Mouse (Mus musculus): ENCODE measurements at regions not wholly inside any gene's neighbourhood (a gene's known extent, or its start where the extent isn't known, plus 50 kb on each side); places are given as distances from the start of the nearest gene placed in this dataset.
A peak's percentile ranks its signal among the peaks of the same experiment; 100 is the strongest.

DNA sequence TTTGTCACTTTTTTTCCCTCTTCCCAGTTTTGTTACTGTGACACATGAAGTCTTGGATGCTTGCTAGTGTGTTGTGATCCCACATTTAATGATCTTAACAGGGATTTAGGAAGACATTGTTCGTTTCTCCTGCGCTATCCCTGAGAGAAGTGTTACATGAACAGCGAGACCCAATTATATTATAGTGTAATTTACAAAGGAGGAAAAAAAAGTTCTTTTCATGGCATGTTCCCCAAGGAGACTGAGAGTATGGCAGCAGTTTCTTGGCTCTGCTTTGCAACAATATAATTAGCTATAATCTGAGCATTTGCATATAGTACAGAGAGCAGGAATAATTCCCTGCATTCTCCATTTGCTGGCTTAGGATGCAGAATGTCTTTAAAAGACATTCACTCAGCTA is 168.6 kb downstream of the Insc start:
- ATAC-seq (replicated peaks) = peak; percentile 35
- WGBS = 6% methylated on average over 3 of the region's 3 CpGs

DNA sequence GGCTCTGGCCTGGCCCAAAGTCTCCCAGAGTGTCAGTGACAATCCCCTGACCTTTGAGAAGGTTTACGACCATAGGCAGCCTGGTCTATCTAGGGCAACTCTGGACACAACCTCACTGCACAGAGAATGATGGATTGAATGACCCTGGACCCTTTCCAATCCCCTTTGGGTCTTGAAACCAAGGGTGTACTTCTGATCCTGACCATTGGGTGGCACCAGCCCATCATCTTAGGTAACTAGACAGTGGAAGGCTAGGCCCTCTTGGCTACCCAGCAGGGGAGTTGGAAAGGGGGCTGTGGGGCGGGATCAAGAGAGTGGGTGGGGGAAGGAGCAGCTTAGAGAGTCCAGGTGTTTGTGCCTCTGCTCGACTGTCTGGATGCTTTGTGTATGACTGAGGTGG is 178.7 kb downstream of the Insc start:
- Histone ChIP-seq H3K4me2 (replicated peaks) (no peak overlapping the region), H3K27me3 (peaks cover 16% of the 10 kb centered on the region; the same call in 1 of the 2 replicates), H3K9ac (replicated peaks) (no peak overlapping the region), H3K36me3 (no peaks in the 10 kb centered on the region), H3K4me3 (no peak overlapping the region), H3K27ac (replicated peaks) (no peak overlapping the region), H3K9me3 (no peaks in the 10 kb centered on the region), H3K4me1 (no peaks in the 10 kb centered on the region)
- peak; percentile 66 for ATAC-seq (replicated peaks)
- WGBS = 6% methylated on average over 3 of the region's 3 CpGs

More for the DNA sequence above, 168.6 kb downstream of the Insc start:
- peaks cover 9% of the 10 kb centered on the region for H3K9me3 ChIP-seq
- H3K36me3 ChIP-seq = no peaks in the 10 kb centered on the region
- no peak overlapping the region for H3K27ac ChIP-seq (replicated peaks)
- H3K27me3 ChIP-seq = 0 out of 2 replicates have a peak, but pooled peaks cover 4% of the 10 kb centered on the region
- no peak overlapping the region for H3K9ac ChIP-seq (replicated peaks)
- no peak overlapping the region for H3K4me3 ChIP-seq
- peaks cover 13% of the 10 kb centered on the region; the same call in 1 of the 2 replicates for H3K4me1 ChIP-seq
- no peak overlapping the region for H3K4me2 ChIP-seq (replicated peaks)

DNA sequence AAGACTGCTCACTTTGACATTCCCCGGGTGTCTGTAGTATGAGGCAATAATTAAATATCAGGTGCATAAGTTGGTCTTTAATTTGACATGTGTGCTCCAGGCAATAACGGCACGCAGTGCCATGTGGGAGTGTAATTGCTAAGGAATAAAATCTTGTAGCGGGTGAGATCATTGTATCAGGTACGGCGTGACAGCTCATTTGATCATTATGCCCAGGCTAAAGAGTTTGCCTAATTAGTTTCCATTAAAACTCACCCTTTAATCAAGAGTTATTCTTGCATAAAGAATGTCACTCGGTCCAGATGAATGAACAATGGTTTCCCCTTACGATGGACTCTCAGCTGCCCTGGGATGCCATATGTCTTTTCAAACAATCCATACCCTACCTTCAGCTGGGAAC is 190.4 kb downstream of the Insc start:
- H3K27me3 ChIP-seq = no peaks in the 10 kb centered on the region
- no peaks in the 10 kb centered on the region for H3K9me3 ChIP-seq
- peaks cover 12% of the 10 kb centered on the region; the same call in 1 of the 2 replicates for H3K4me1 ChIP-seq
- WGBS = 18% methylated on average over 8 of the region's 8 CpGs
- no peak overlapping the region for H3K27ac ChIP-seq (replicated peaks)
- H3K4me2 ChIP-seq (replicated peaks) = no peak overlapping the region
- no peak overlapping the region for H3K4me3 ChIP-seq
- no peaks in the 10 kb centered on the region for H3K36me3 ChIP-seq
- ATAC-seq (replicated peaks) = peak; percentile 73
- no peak overlapping the region for H3K9ac ChIP-seq (replicated peaks)

DNA sequence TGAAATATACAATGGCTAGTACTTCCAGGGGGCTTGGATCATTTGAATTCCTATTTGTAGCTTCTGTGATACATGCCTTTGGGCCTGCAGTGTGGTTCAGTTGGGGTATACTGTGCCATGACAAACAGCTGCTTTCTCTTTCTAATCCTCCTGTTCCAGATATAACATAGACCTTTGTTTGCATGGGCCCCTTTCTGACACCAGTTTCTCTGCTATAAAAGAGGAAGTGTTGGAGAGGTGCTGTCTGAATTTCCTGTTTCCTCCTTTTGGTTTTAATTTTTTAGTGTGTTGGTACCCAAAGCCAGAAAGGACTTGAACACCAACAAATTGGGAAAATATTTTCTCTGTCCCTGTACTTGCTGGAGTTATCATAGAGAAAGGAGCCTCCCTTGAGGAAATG is 207.3 kb downstream of the Insc start:
- Histone ChIP-seq H3K4me2 (replicated peaks) (no peak overlapping the region), H3K4me3 (no peak overlapping the region)
- no peak for ATAC-seq (replicated peaks)

DNA sequence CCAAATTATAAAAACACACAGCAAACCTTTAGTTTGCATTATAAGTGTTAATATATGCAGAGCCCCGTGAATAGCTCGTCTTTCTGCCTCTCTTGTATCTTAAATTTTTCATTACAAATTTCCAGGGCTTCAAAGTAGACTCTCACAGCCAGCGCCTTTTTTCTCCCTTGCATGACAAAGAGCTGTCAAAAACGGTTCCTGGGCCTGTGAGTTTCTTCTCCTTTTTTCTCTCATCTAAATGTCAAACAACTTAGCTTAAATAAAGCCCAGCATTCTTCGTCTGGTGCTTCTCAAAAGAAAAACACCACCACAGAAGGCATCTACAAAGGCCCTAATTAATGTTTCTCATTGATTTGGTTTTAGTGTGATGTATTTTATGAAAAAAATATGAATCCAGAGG is 219.7 kb downstream of the Insc start:
- H3K4me2 ChIP-seq (replicated peaks) = no peak overlapping the region
- no peaks in the 10 kb centered on the region for H3K9me3 ChIP-seq
- H3K36me3 ChIP-seq = no peaks in the 10 kb centered on the region
- 0 out of 2 replicates have a peak, but pooled peaks cover 6% of the 10 kb centered on the region for H3K27me3 ChIP-seq
- H3K27ac ChIP-seq (replicated peaks) = no peak overlapping the region
- H3K4me1 ChIP-seq = no peaks in the 10 kb centered on the region
- no peak overlapping the region for H3K4me3 ChIP-seq
- no peak overlapping the region for H3K9ac ChIP-seq (replicated peaks)
- 33% methylated on average over 5 of the region's 5 CpGs for WGBS
- ATAC-seq (replicated peaks) = no peak

More for the DNA sequence above, 207.3 kb downstream of the Insc start:
- Histone ChIP-seq H3K27ac (replicated peaks) (no peak overlapping the region), H3K36me3 (no peaks in the 10 kb centered on the region), H3K27me3 (no peaks in the 10 kb centered on the region), H3K4me1 (no peaks in the 10 kb centered on the region), H3K9me3 (no peaks in the 10 kb centered on the region), H3K9ac (replicated peaks) (no peak overlapping the region)

DNA sequence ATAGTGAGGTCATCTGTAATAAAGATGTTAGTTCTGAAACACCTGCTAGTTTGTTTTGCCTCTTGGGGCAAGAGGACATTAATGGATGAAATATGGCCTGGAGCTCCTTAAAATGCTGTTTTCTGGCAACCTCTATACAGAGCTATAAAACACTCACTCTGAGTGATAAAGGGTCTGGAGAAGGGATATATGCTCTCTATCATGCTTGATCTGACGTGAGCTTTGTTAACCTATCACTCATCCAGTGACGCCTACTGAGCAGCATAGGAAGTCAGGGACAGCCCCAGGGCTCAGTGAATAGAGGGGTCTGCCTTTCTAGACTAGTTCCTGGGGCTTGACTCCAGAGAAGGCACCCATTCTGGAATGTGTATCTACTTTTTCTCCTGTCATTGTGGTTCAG is 222.4 kb downstream of the Insc start:
- no peak overlapping the region for H3K4me2 ChIP-seq (replicated peaks)
- no peaks in the 10 kb centered on the region for H3K36me3 ChIP-seq
- no peak overlapping the region for H3K4me3 ChIP-seq
- 0 out of 2 replicates have a peak, but pooled peaks cover 12% of the 10 kb centered on the region for H3K27me3 ChIP-seq
- no peaks in the 10 kb centered on the region for H3K9me3 ChIP-seq
- no peak overlapping the region for H3K27ac ChIP-seq (replicated peaks)
- WGBS = 66% methylated on average over 2 of the region's 2 CpGs
- ATAC-seq (replicated peaks) = no peak
- H3K4me1 ChIP-seq = no peaks in the 10 kb centered on the region
- no peak overlapping the region for H3K9ac ChIP-seq (replicated peaks)

DNA sequence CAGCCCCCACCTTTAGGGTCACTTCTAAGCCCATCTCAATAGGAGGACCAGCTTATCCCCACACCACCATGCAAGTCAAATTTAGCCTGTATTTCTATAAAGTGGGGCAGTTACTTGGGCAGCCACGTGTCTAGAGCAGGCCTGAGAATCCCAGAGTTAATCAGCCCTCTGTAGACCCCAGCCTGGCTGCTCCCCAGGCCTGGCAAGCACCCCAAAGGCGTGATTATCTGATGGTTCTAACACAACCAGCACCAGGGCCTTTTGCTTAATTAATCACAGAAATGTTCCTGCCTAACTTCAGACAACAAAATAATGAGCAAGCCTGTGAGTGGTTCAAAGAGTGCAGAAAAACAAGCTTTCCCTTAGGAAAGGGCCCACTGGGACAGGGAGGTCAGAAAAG is 243.0 kb downstream of the Insc start:
- no peak overlapping the region for H3K4me2 ChIP-seq (replicated peaks)
- H3K27me3 ChIP-seq = no peaks in the 10 kb centered on the region
- H3K9ac ChIP-seq (replicated peaks) = no peak overlapping the region
- 11% methylated on average over 2 of the region's 2 CpGs for WGBS
- ATAC-seq (replicated peaks) = no peak
- H3K9me3 ChIP-seq = no peaks in the 10 kb centered on the region
- no peaks in the 10 kb centered on the region; the same call in 1 of the 2 replicates for H3K4me1 ChIP-seq
- no peak overlapping the region for H3K27ac ChIP-seq (replicated peaks)
- H3K36me3 ChIP-seq = no peaks in the 10 kb centered on the region
- no peak overlapping the region for H3K4me3 ChIP-seq

DNA sequence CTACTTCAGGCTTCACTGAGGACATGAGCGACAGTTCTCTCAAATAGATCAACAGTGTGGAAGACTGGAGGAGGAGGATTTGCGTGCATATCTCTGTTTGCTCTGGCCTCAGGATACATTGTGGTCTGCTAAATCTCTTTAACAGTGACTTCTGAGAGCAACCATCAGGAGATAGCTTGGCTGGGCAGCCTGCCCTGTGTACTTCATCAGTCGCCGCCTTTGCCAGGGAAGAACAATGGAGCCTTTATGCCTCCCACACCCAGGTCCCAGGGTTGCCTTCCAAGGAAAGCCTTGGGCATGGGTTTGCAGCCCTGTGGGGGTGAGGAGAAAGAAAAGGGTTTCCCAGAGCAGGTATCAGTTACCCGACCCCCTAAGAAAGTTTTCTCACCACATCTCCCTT is 247.8 kb downstream of the Insc start:
- no peak for ATAC-seq (replicated peaks)
- H3K27ac ChIP-seq (replicated peaks) = no peak overlapping the region
- H3K27me3 ChIP-seq = no peaks in the 10 kb centered on the region
- WGBS = 47% methylated on average over 5 of the region's 5 CpGs
- H3K4me1 ChIP-seq = no peaks in the 10 kb centered on the region; the same call in 1 of the 2 replicates
- no peaks in the 10 kb centered on the region for H3K36me3 ChIP-seq
- no peak overlapping the region for H3K4me3 ChIP-seq
- H3K9ac ChIP-seq (replicated peaks) = no peak overlapping the region
- H3K4me2 ChIP-seq (replicated peaks) = no peak overlapping the region
- no peaks in the 10 kb centered on the region for H3K9me3 ChIP-seq

DNA sequence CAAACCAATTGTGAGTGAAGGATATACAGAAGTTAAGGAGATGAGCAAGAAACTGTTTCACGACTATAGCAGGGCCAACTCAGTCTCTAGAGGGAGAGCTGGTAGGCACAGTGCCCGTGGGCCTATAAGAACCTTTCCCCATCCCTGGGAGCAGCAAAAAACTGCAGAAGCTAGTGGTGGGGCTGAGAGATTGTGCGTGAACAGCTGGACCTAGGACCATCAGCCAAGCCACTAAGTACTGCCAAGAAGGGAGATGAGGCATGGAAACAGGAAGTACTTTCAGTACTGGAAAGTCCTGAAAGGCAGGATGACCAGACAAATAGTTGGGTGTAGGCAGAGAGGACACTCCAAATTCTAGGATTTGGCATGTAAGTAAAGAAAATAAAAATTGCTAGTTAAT is 248.9 kb downstream of the Insc start:
- WGBS = 89% methylated on average over 3 of the region's 3 CpGs
- H3K27me3 ChIP-seq = no peaks in the 10 kb centered on the region
- no peak overlapping the region for H3K4me2 ChIP-seq (replicated peaks)
- H3K36me3 ChIP-seq = no peaks in the 10 kb centered on the region
- H3K27ac ChIP-seq (replicated peaks) = no peak overlapping the region
- no peak for ATAC-seq (replicated peaks)
- no peaks in the 10 kb centered on the region for H3K4me1 ChIP-seq
- H3K9me3 ChIP-seq = no peaks in the 10 kb centered on the region
- no peak overlapping the region for H3K9ac ChIP-seq (replicated peaks)
- no peak overlapping the region for H3K4me3 ChIP-seq

DNA sequence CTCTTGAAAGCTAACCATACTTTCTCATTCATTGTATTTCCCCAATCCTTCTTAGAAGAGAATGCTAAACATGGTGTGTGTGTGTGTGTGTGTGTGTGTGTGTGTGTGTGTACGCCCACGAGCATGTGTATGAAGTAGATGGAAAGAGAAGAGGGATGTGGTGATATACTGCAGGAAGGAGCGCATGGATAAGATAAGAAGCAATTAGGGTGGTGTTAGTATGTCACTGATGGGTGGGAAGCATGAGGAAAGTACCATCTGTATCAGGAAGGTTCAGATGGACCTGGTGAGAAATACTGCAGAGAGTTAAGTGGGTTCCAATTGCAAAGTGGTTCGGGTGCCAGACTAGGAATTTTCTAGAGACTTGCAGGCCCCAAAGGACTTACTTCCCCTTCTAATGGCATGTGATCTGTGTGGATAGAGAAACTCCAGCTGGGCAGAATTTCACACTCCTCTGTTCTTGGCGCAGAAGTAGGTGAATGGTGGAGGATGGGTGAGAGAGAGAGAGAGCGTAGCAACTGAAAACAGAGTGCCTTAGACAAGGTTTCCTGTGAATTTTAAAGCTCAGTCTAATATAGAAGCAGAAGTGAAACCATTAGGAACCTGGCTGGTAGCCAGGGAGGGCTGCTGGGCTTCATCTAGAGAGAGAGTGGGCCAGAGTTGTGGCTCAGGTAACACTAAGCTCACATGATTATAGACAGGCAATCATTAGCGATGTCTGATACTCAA is 257.5 kb downstream of the Insc start:
- Histone ChIP-seq H3K36me3 (no peaks in the 10 kb centered on the region), H3K9ac (replicated peaks) (no peak overlapping the region), H3K27me3 (no peaks in the 10 kb centered on the region), H3K4me2 (replicated peaks) (no peak overlapping the region), H3K4me1 (no peaks in the 10 kb centered on the region; the same call in 1 of the 2 replicates), H3K4me3 (no peak overlapping the region), H3K9me3 (no peaks in the 10 kb centered on the region), H3K27ac (replicated peaks) (no peak overlapping the region)
- 76% methylated on average over 7 of the region's 7 CpGs for WGBS
- ATAC-seq (replicated peaks) = no peak

DNA sequence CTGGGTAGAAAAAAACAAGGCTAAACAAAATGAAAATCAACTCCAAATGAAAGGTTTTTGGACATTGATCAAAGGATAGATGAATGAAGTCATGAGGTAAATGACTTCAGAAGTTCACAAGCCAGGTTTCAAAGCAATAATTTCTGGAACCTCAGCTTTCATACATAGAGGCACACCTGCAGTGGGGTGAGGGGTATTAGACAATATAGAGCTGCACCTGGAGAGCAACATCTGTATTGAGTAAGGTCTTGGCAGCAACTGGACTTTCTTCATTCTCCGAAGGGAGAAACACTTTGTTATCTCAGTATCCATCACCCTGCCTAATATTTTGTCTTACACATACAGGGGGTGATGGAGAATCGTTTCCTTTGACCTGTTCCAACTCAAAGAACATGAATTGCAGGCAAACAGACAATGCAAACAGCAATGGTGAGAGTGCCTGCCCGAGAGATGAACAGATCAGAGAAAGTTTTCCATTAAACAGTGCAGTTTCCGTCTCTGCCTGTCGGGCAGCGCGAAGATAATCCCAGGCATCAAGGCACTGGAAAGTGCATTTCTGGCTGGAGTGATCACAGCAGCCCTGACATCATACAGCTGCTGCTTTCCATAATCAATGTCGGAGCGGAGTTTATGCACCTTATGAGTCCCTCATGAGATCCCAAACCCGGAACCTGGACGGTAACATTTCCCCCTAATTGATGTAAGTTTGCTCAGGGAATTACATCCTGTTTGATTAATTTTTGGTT is 270.9 kb downstream of the Insc start:
- H3K4me2 ChIP-seq (replicated peaks) = no peak overlapping the region
- 79% methylated on average over 11 of the region's 11 CpGs for WGBS

DNA sequence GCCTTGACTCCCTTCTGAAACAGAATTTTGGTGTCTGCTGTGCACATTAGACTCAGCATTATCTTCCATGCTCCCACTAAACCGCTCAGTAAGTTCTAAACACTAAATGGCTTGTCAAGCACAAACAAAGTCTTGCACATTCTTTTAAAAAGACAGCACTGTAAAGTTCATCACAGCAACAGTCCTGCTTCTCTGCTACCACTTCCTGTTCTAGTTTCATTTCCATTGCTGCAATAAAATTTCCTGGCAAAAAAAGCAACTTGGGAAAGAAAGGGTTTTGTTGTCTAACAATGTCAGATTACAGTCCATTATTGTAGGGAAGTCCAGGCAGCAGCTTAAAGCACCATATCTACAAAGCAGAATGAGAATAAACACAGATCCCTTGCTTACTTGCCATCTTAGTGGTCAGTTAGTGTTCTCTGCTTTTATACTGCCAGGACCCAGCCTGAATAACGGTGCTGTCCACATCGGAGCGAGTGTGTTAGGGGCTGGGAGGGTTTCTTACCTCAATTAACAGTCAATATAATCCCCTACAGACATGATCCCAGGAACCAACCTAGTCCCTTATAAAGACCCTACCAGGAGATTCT is 276.0 kb downstream of the Insc start:
- no peaks in the 10 kb centered on the region for H3K4me1 ChIP-seq
- no peak overlapping the region for H3K4me2 ChIP-seq (replicated peaks)
- H3K4me3 ChIP-seq = no peak overlapping the region
- H3K27me3 ChIP-seq = no peaks in the 10 kb centered on the region; the same call in 1 of the 2 replicates
- no peaks in the 10 kb centered on the region for H3K9me3 ChIP-seq
- no peak overlapping the region for H3K27ac ChIP-seq (replicated peaks)
- H3K9ac ChIP-seq (replicated peaks) = no peak overlapping the region
- 82% methylated on average over 4 of the region's 4 CpGs for WGBS
- no peaks in the 10 kb centered on the region for H3K36me3 ChIP-seq
- no peak for ATAC-seq (replicated peaks)

More for the DNA sequence above, 270.9 kb downstream of the Insc start:
- no peaks in the 10 kb centered on the region for H3K9me3 ChIP-seq
- no peak overlapping the region for H3K4me3 ChIP-seq
- H3K4me1 ChIP-seq = no peaks in the 10 kb centered on the region
- H3K27ac ChIP-seq (replicated peaks) = no peak overlapping the region
- H3K27me3 ChIP-seq = no peaks in the 10 kb centered on the region; the same call in 1 of the 2 replicates
- ATAC-seq (replicated peaks) = no peak
- no peak overlapping the region for H3K9ac ChIP-seq (replicated peaks)
- H3K36me3 ChIP-seq = no peaks in the 10 kb centered on the region
